Mouse (Mus musculus) kidney, embryonic 16.5 days (tissue): ENCODE measurements around the gene Tbc1d8. TPM values are rescaled to one million over a fixed set of nuclear protein-coding genes. Genes with fewer than 3 reads are reported as not detected.
A peak's percentile ranks its signal among the peaks of the same experiment; 100 is the strongest.

Source experiments
- ATAC-seq: fragments of 200-750 bp; cut with Nextera tagmentation; 2 replicates; pipeline ENCODE4 v1.8.0; 2017; ENCODE audit warnings: moderate TSS enrichment; ENCODE audit not compliant: low FRiP score, low TSS enrichment
- H3K27ac ChIP-seq: fragments of 300-500 bp; sonication (generic); 2 replicates; pipeline ENCODE4 v1.5.1; 2014; ENCODE audit warnings: low read length
- H3K27me3 ChIP-seq: fragments of 300-500 bp; sonication (generic); 2 replicates; pipeline ENCODE4 v1.6.1; 2014; ENCODE audit warnings: low read length, control low read depth, mixed read lengths; ENCODE audit not compliant: insufficient read depth
- H3K36me3 ChIP-seq: fragments of 300-500 bp; sonication (generic); 2 replicates; pipeline ENCODE4 v1.6.1; 2014; ENCODE audit warnings: low read length, control low read depth, mixed read lengths; ENCODE audit not compliant: insufficient read depth
- H3K4me1 ChIP-seq: fragments of 300-500 bp; sonication (generic); 2 replicates; pipeline ENCODE4 v1.6.1; 2014; ENCODE audit warnings: low read length, control low read depth, mixed read lengths; ENCODE audit not compliant: insufficient read depth
- H3K4me2 ChIP-seq: fragments of 300-500 bp; sonication (generic); replicated peaks from 2 replicates; pipeline ENCODE4 v1.6.1; 2014; ENCODE audit warnings: low read depth, low read length
- H3K4me3 ChIP-seq: fragments of 300-500 bp; sonication (generic); 2 replicates; pipeline ENCODE4 v1.5.1; 2014; ENCODE audit warnings: mild to moderate bottlenecking, low read length
- H3K9ac ChIP-seq: fragments of 300-500 bp; sonication (generic); replicated peaks from 2 replicates; pipeline ENCODE4 v1.6.1; 2014; ENCODE audit warnings: low read length
- H3K9me3 ChIP-seq: fragments of 300-500 bp; sonication (generic); 2 replicates; pipeline ENCODE4 v1.6.1; 2016; ENCODE audit warnings: low read length, control low read depth
- WGBS: fragments of 180-500 bp; shearing (Covaris S2); extraction: QIAGEN DNeasy Blood & Tissue Kit; methylation state at CpG from one replicate; pipeline ENCODE4 v1.1.7; 2014; 5-methylcytosine and 5-hydroxymethylcytosine counted together
- polyA plus RNA-seq: library from polyadenylated mRNA; unstranded; fragments of >200 nt; fragmentation: Nextera tagmentation; extraction: Ambion mirVana; gene quantifications from 2 replicates; pipeline ENCODE4 v1.2.1, GENCODE M21; 2015

Gene Tbc1d8
- polyA plus RNA-seq, 1 experiment from 2014 or later: 10.1 TPM

GRCm38 (mm10) chr1:39511775-39512174 lies 33.2 kb upstream of the Tbc1d8 start:
- 43% methylated on average over 8 of the region's 8 CpGs for WGBS
- Histone ChIP-seq H3K4me2 (no peak overlapping the region), H3K4me3 (no peak overlapping the region), H3K9ac (no peak overlapping the region), H3K27ac (no peak overlapping the region), H3K4me1 (0 out of 2 replicates have a peak, but pooled peaks cover 4% of the 10 kb centered on the region), H3K9me3 (no peaks in the 10 kb centered on the region), H3K27me3 (no peaks in the 10 kb centered on the region), H3K36me3 (no peaks in the 10 kb centered on the region)
- ATAC-seq: no peak

GRCm38 (mm10) chr1:39505600-39505999 lies 27.0 kb upstream of the Tbc1d8 start:
- H3K27me3 ChIP-seq: no peaks in the 10 kb centered on the region
- WGBS: 34% methylated on average over 9 of the region's 9 CpGs
- H3K36me3 ChIP-seq: no peaks in the 10 kb centered on the region
- ATAC-seq: no peak
- no peak overlapping the region for H3K4me2 ChIP-seq
- H3K4me3 ChIP-seq: no peak overlapping the region
- H3K27ac ChIP-seq: no peak overlapping the region
- no peak overlapping the region for H3K9ac ChIP-seq
- peaks cover 6% of the 10 kb centered on the region; the same call in 1 of the 2 replicates for H3K4me1 ChIP-seq
- H3K9me3 ChIP-seq: no peaks in the 10 kb centered on the region

GRCm38 (mm10) chr1:39504261-39504660 lies 25.7 kb upstream of the Tbc1d8 start:
- Histone ChIP-seq H3K36me3 (no peaks in the 10 kb centered on the region), H3K4me3 (no peak overlapping the region), H3K4me1 (peaks cover 6% of the 10 kb centered on the region; the same call in 1 of the 2 replicates), H3K27ac (no peak overlapping the region), H3K4me2 (no peak overlapping the region), H3K9ac (no peak overlapping the region), H3K9me3 (no peaks in the 10 kb centered on the region), H3K27me3 (no peaks in the 10 kb centered on the region)
- WGBS: 17% methylated on average over 1 of the region's 1 CpGs
- ATAC-seq: no peak

GRCm38 (mm10) chr1:39502817-39503633 lies 24.5 kb upstream of the Tbc1d8 start:
- Histone ChIP-seq H3K9ac (no peak overlapping the region), H3K4me3 (no peak overlapping the region), H3K4me1 (peaks cover 6% of the 10 kb centered on the region; the same call in 1 of the 2 replicates), H3K27me3 (no peaks in the 10 kb centered on the region), H3K4me2 (no peak overlapping the region), H3K27ac (no peak overlapping the region), H3K36me3 (no peaks in the 10 kb centered on the region), H3K9me3 (no peaks in the 10 kb centered on the region)
- 82% methylated on average over 17 of the region's 17 CpGs for WGBS
- no peak for ATAC-seq

GRCm38 (mm10) chr1:39499485-39499941 lies 21.0 kb upstream of the Tbc1d8 start:
- H3K27ac ChIP-seq: no peak overlapping the region
- no peaks in the 10 kb centered on the region for H3K27me3 ChIP-seq
- peaks cover 9% of the 10 kb centered on the region; the same call in 1 of the 2 replicates for H3K9me3 ChIP-seq
- no peak overlapping the region for H3K4me3 ChIP-seq
- H3K4me2 ChIP-seq: no peak overlapping the region
- ATAC-seq: peak; percentile 69; the same call in 1 of the 2 replicates
- H3K4me1 ChIP-seq: no peaks in the 10 kb centered on the region
- H3K9ac ChIP-seq: no peak overlapping the region
- H3K36me3 ChIP-seq: no peaks in the 10 kb centered on the region
- 78% methylated on average over 2 of the region's 2 CpGs for WGBS

GRCm38 (mm10) chr1:39497748-39498147 lies 19.2 kb upstream of the Tbc1d8 start:
- H3K4me3 ChIP-seq: no peak overlapping the region
- peaks cover 9% of the 10 kb centered on the region; the same call in 1 of the 2 replicates for H3K9me3 ChIP-seq
- ATAC-seq: no peak
- H3K4me1 ChIP-seq: no peaks in the 10 kb centered on the region
- no peaks in the 10 kb centered on the region for H3K27me3 ChIP-seq
- no peak overlapping the region for H3K9ac ChIP-seq
- H3K36me3 ChIP-seq: no peaks in the 10 kb centered on the region
- no peak overlapping the region for H3K27ac ChIP-seq
- no peak overlapping the region for H3K4me2 ChIP-seq
- WGBS: 86% methylated on average over 11 of the region's 11 CpGs

- no peaks in the 10 kb centered on the region for H3K27me3 ChIP-seq
- peaks cover 9% of the 10 kb centered on the region; the same call in 1 of the 2 replicates for H3K9me3 ChIP-seq
- H3K4me3 ChIP-seq: no peak overlapping the region
- H3K4me2 ChIP-seq: no peak overlapping the region
- no peaks in the 10 kb centered on the region for H3K36me3 ChIP-seq
- ATAC-seq: no peak
- H3K4me1 ChIP-seq: no peaks in the 10 kb centered on the region
- WGBS: 96% methylated on average over 4 of the region's 4 CpGs
- H3K27ac ChIP-seq: no peak overlapping the region
- no peak overlapping the region for H3K9ac ChIP-seq
Observed at GRCm38 (mm10) chr1:39496995-39497394, 18.4 kb upstream of the Tbc1d8 start.

GRCm38 (mm10) chr1:39493664-39494063 lies 15.1 kb upstream of the Tbc1d8 start:
- H3K4me2 ChIP-seq: no peak overlapping the region
- H3K36me3 ChIP-seq: no peaks in the 10 kb centered on the region
- no peaks in the 10 kb centered on the region for H3K27me3 ChIP-seq
- H3K9me3 ChIP-seq: peaks cover 9% of the 10 kb centered on the region; the same call in 1 of the 2 replicates
- H3K9ac ChIP-seq: no peak overlapping the region
- H3K4me1 ChIP-seq: no peaks in the 10 kb centered on the region
- H3K4me3 ChIP-seq: no peak overlapping the region
- no peak for ATAC-seq
- 71% methylated on average over 3 of the region's 3 CpGs for WGBS
- H3K27ac ChIP-seq: no peak overlapping the region

GRCm38 (mm10) chr1:39493165-39493564 lies 14.6 kb upstream of the Tbc1d8 start:
- H3K27me3 ChIP-seq: no peaks in the 10 kb centered on the region
- no peak for ATAC-seq
- H3K4me1 ChIP-seq: no peaks in the 10 kb centered on the region
- H3K9ac ChIP-seq: no peak overlapping the region
- peaks cover 9% of the 10 kb centered on the region; the same call in 1 of the 2 replicates for H3K9me3 ChIP-seq
- no peaks in the 10 kb centered on the region for H3K36me3 ChIP-seq
- no peak overlapping the region for H3K4me2 ChIP-seq
- no peak overlapping the region for H3K27ac ChIP-seq
- no peak overlapping the region for H3K4me3 ChIP-seq
- 90% methylated on average over 5 of the region's 5 CpGs for WGBS

- WGBS: 75% methylated on average over 3 of the region's 3 CpGs
- Histone ChIP-seq H3K27me3 (no peaks in the 10 kb centered on the region), H3K36me3 (no peaks in the 10 kb centered on the region), H3K4me3 (no peak overlapping the region), H3K4me1 (no peaks in the 10 kb centered on the region), H3K9ac (no peak overlapping the region), H3K9me3 (no peaks in the 10 kb centered on the region), H3K27ac (no peak overlapping the region), H3K4me2 (no peak overlapping the region)
- no peak for ATAC-seq
Observed at GRCm38 (mm10) chr1:39487370-39487769, 8.8 kb upstream of the Tbc1d8 start.
